Mouse (Mus musculus) neural tube, embryonic 13.5 days (tissue): Measurements from ENCODE around the gene Tcerg1l. TPM values are rescaled to one million over a fixed set of nuclear protein-coding genes. Genes with fewer than 3 reads are reported as not detected.

ENCODE experiments used
- ATAC-seq: fragments of 200-750 bp; cut with Nextera tagmentation; 2 replicates; pipeline ENCODE4 v1.8.0; 2017; ENCODE audit warnings: low read depth, mild to moderate bottlenecking, moderate TSS enrichment, moderate library complexity
- H3K27ac ChIP-seq: fragments of 300-500 bp; sonication (generic); replicated peaks from 2 replicates; pipeline ENCODE4 v1.5.1; 2015; ENCODE audit warnings: moderate library complexity, mild to moderate bottlenecking, inconsistent platforms
- H3K27me3 ChIP-seq: fragments of 300-500 bp; sonication (generic); 2 replicates; pipeline ENCODE4 v1.6.1; 2015; ENCODE audit warnings: mild to moderate bottlenecking, inconsistent platforms
- H3K36me3 ChIP-seq: fragments of 300-500 bp; sonication (generic); 2 replicates; pipeline ENCODE4 v1.6.1; 2015; ENCODE audit warnings: mild to moderate bottlenecking, inconsistent platforms
- H3K4me1 ChIP-seq: fragments of 300-500 bp; sonication (generic); replicated peaks from 2 replicates; pipeline ENCODE4 v1.6.1; 2015; ENCODE audit warnings: inconsistent platforms
- H3K4me2 ChIP-seq: fragments of 300-500 bp; sonication (generic); 2 replicates; pipeline ENCODE4 v1.6.1; 2015; ENCODE audit warnings: inconsistent platforms, mild to moderate bottlenecking, moderate library complexity
- H3K4me3 ChIP-seq: fragments of 300-500 bp; sonication (generic); 2 replicates; pipeline ENCODE4 v1.5.1; 2015; ENCODE audit warnings: mild to moderate bottlenecking, inconsistent platforms
- H3K9ac ChIP-seq: fragments of 300-500 bp; sonication (generic); 2 replicates; pipeline ENCODE4 v1.6.1; 2015; ENCODE audit warnings: moderate library complexity, mild to moderate bottlenecking, inconsistent platforms
- H3K9me3 ChIP-seq: fragments of 300-500 bp; sonication (generic); 2 replicates; pipeline ENCODE4 v1.6.1; 2016; ENCODE audit warnings: inconsistent platforms
- whole genome bisulfite sequencing: fragments of 180-500 bp; shearing (Covaris S2); methylation state at CpG from one replicate; pipeline ENCODE4 v1.1.7; 2015; 5-methylcytosine and 5-hydroxymethylcytosine counted together
- polyA plus RNA-seq: library from polyadenylated mRNA; unstranded; fragments of >200 nt; fragmentation: Nextera tagmentation; extraction: Ambion mirVana; gene quantifications from 2 replicates; pipeline ENCODE4 v1.2.1, GENCODE M21; 2015

The Tcerg1l gene
- polyA plus RNA-seq, 1 experiment from 2014 or later: 29.4 TPM

DNA sequence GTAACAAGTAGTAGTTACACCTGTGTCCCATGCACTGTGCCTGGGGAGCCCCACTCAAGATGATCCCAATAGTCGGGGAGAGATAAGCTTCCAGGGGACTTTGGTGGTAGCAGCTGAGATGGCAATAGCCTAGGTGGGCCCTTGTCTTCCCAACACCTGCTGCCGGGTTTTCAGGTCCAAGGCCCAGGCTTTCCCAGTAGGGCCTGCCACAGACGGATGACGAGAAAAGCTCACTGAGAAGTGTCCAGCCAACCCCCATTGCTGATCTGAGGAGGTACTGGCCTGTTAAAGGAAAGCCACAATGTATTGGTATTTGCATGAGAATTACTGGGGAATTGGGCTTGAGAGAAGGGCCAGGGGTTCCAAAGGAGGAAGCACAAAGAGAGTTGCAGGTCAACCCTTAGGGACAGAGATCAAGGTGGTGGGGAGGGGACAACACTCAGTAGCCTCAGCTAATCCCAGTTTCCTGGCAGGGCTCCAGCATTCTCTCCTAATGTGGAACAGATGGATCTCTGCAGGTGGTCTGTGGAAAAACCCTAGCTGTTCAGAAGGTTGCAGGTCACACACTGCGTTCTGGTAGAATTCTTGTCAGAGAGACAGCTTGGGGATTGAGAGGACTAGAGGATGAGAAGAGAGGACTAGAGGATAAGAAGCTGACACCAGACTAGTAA lies 129.4 kb downstream of the Tcerg1l start:
- Histone ChIP-seq H3K9ac (no peak overlapping the region), H3K27me3 (no peaks in the 10 kb centered on the region), H3K4me1 (peaks cover 32% of the 10 kb centered on the region), H3K4me2 (no peak overlapping the region), H3K36me3 (no peaks in the 10 kb centered on the region), H3K27ac (no peak overlapping the region), H3K9me3 (no peaks in the 10 kb centered on the region), H3K4me3 (no peak overlapping the region)
- no peak for ATAC-seq
- 63% methylated on average over 5 of the region's 5 CpGs for WGBS

- no peak overlapping the region for H3K4me2 ChIP-seq
- no peak for ATAC-seq
- no peak overlapping the region for H3K9ac ChIP-seq
- H3K27me3 ChIP-seq: no peaks in the 10 kb centered on the region
- 75% methylated on average over 5 of the region's 5 CpGs for WGBS
- H3K4me1 ChIP-seq: peaks cover 6% of the 10 kb centered on the region; the same call in 1 of the 2 replicates
- no peaks in the 10 kb centered on the region for H3K36me3 ChIP-seq
- no peak overlapping the region for H3K4me3 ChIP-seq
- H3K9me3 ChIP-seq: no peaks in the 10 kb centered on the region
- H3K27ac ChIP-seq: no peak overlapping the region
Measured at GRCm38 (mm10) chr7:138248612-138249011, 148.9 kb downstream of the Tcerg1l start.

DNA sequence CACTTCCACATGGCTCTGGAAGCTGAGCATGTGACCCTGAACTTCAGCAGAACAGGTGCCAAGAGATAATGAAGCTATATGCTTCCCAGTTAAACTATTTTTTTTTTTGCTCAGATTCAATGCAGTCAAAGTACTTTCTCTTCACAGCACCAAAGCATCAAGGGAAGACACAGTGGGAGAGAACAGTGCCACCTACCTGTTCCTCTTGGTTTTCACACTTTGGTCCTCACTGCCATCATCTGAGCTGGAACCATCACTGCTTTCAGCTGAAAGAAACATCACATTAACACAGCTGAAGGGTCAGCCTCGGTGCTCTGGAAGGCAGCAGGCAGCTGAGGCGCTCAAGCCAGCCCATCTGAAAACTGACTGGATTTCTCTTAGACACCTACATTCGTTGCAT lies 149.4 kb downstream of the Tcerg1l start:
- H3K9ac ChIP-seq: no peak overlapping the region
- H3K4me1 ChIP-seq: peaks cover 6% of the 10 kb centered on the region; the same call in 1 of the 2 replicates
- no peaks in the 10 kb centered on the region for H3K9me3 ChIP-seq
- H3K4me2 ChIP-seq: no peak overlapping the region
- no peak for ATAC-seq
- no peaks in the 10 kb centered on the region for H3K36me3 ChIP-seq
- 73% methylated on average over 3 of the region's 3 CpGs for WGBS
- no peak overlapping the region for H3K27ac ChIP-seq
- no peak overlapping the region for H3K4me3 ChIP-seq
- H3K27me3 ChIP-seq: no peaks in the 10 kb centered on the region

DNA sequence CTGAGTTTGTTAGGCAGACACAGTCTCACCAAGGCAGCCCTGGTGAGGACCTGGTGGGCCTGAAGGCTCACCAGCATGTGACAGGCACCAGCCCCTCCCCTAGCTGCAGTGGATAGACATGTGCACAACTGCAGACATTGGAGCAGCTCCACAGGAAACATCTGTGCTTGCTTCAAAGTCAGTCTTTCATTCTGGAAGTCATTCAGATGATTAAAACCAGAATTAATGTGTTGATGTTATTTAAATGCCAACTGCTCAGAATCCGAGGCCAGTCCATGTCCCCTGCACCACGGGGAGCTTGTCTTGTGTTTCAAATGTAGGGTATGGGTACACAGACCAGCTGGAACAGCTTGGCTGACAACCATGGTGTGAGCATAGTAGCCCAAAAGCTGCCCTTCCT lies 150.8 kb downstream of the Tcerg1l start:
- Histone ChIP-seq H3K27me3 (no peaks in the 10 kb centered on the region), H3K9ac (no peak overlapping the region), H3K4me2 (no peak overlapping the region), H3K27ac (no peak overlapping the region), H3K4me1 (peaks cover 6% of the 10 kb centered on the region; the same call in 1 of the 2 replicates), H3K4me3 (no peak overlapping the region), H3K36me3 (no peaks in the 10 kb centered on the region), H3K9me3 (no peaks in the 10 kb centered on the region)
- ATAC-seq: no peak
- WGBS: 40% methylated on average over 2 of the region's 2 CpGs

- WGBS: 92% methylated on average over 5 of the region's 5 CpGs
- Histone ChIP-seq H3K36me3 (no peaks in the 10 kb centered on the region), H3K4me3 (no peak overlapping the region), H3K4me1 (0 out of 2 replicates have a peak, but pooled peaks cover 6% of the 10 kb centered on the region), H3K4me2 (no peak overlapping the region), H3K9ac (no peak overlapping the region), H3K9me3 (no peaks in the 10 kb centered on the region), H3K27me3 (no peaks in the 10 kb centered on the region), H3K27ac (no peak overlapping the region)
- no peak for ATAC-seq
Measured at GRCm38 (mm10) chr7:138242229-138242628, 155.3 kb downstream of the Tcerg1l start.

DNA sequence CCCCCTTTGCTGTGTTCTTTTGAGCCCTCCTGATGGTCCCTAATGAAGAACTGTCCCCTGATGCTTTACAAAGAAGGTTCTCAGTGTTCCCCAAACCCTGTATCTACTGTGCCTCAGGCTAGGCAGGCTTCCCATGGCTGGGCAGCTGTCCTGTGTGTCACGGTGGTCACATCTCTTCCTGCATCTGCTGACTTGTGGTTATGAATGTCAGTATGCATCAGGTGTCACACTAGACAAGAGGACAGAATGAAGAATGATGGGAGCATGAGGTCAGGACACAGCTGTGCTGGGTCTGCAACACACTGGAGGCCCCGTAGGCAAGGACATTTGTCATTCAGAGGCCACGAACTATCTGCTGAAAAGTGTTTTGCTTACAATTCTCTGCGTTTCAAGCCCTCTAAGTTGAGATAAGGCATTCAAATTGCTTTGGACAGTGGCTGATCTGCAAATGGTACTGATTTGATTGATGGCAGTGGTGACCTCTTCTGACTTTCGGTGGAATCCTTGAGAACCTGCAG lies 159.8 kb downstream of the Tcerg1l start:
- Histone ChIP-seq H3K36me3 (no peaks in the 10 kb centered on the region), H3K27me3 (no peaks in the 10 kb centered on the region), H3K4me3 (no peak overlapping the region), H3K27ac (no peak overlapping the region), H3K4me1 (no peaks in the 10 kb centered on the region), H3K9me3 (no peaks in the 10 kb centered on the region), H3K9ac (no peak overlapping the region), H3K4me2 (no peak overlapping the region)
- no peak for ATAC-seq
- 47% methylated on average over 5 of the region's 5 CpGs for WGBS

DNA sequence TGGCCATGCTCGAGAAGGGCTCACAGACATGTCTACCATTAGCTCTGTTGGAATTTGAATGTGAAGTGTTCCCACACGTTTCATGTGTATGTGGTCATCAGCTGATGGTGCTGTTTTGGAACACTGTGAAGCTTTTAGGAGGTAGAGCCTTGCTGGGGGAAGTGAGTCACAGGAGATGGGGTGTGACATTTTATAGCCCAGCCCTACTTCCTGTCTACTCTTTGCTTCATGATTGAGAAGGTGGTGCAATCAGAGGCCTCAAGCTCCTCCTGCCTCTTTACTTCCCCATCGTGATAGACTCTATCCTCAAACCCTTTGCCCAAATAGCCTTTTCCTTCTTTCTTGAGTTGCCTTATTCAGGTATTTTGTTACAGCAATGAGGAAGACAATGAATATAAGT lies 173.3 kb downstream of the Tcerg1l start:
- whole genome bisulfite sequencing: 80% methylated on average over 3 of the region's 3 CpGs
- Histone ChIP-seq H3K4me2 (no peak overlapping the region), H3K9ac (no peak overlapping the region)

GRCm38 (mm10) chr7:138222951-138223350 lies 174.6 kb downstream of the Tcerg1l start:
- no peaks in the 10 kb centered on the region for H3K9me3 ChIP-seq
- H3K36me3 ChIP-seq: no peaks in the 10 kb centered on the region
- WGBS: 64% methylated on average over 4 of the region's 4 CpGs
- H3K9ac ChIP-seq: no peak overlapping the region
- no peak overlapping the region for H3K27ac ChIP-seq
- peaks cover 15% of the 10 kb centered on the region for H3K4me1 ChIP-seq
- H3K27me3 ChIP-seq: no peaks in the 10 kb centered on the region
- no peak for ATAC-seq
- no peak overlapping the region for H3K4me3 ChIP-seq
- no peak overlapping the region for H3K4me2 ChIP-seq

More for the DNA sequence above, 173.3 kb downstream of the Tcerg1l start:
- H3K4me1 ChIP-seq: peaks cover 19% of the 10 kb centered on the region
- H3K36me3 ChIP-seq: no peaks in the 10 kb centered on the region
- no peak overlapping the region for H3K27ac ChIP-seq
- no peak overlapping the region for H3K4me3 ChIP-seq
- no peak for ATAC-seq
- H3K9me3 ChIP-seq: no peaks in the 10 kb centered on the region
- no peaks in the 10 kb centered on the region for H3K27me3 ChIP-seq

- 79% methylated on average over 6 of the region's 6 CpGs for WGBS
- Histone ChIP-seq H3K36me3 (no peaks in the 10 kb centered on the region), H3K9ac (no peak overlapping the region), H3K9me3 (no peaks in the 10 kb centered on the region), H3K4me2 (no peak overlapping the region), H3K4me1 (peaks cover 17% of the 10 kb centered on the region), H3K27me3 (no peaks in the 10 kb centered on the region; the same call in 1 of the 2 replicates), H3K4me3 (no peak overlapping the region), H3K27ac (no peak overlapping the region)
- ATAC-seq: no peak
Measured at GRCm38 (mm10) chr7:138217556-138218098, 179.9 kb downstream of the Tcerg1l start.

- no peak for ATAC-seq
- Histone ChIP-seq H3K36me3 (no peaks in the 10 kb centered on the region), H3K27me3 (no peaks in the 10 kb centered on the region; the same call in 1 of the 2 replicates), H3K4me2 (no peak overlapping the region), H3K9ac (no peak overlapping the region), H3K27ac (peak overlapping the region; percentile 49), H3K4me1 (peaks cover 26% of the 10 kb centered on the region), H3K9me3 (no peaks in the 10 kb centered on the region), H3K4me3 (no peak overlapping the region)
- 31% methylated on average over 15 of the region's 15 CpGs for WGBS
Measured at GRCm38 (mm10) chr7:138215177-138215830, 182.2 kb downstream of the Tcerg1l start.

- 66% methylated on average over 9 of the region's 9 CpGs for WGBS
- H3K27ac ChIP-seq: no peak overlapping the region
- no peak overlapping the region for H3K9ac ChIP-seq
Measured at GRCm38 (mm10) chr7:138214710-138215109, 182.8 kb downstream of the Tcerg1l start.

GRCm38 (mm10) chr7:138209769-138210168 lies 187.8 kb downstream of the Tcerg1l start:
- Histone ChIP-seq H3K36me3 (no peaks in the 10 kb centered on the region), H3K27ac (peak overlapping the region; percentile 52; the same call in 1 of the 2 replicates), H3K27me3 (no peaks in the 10 kb centered on the region), H3K4me3 (no peak overlapping the region), H3K9ac (no peak overlapping the region), H3K9me3 (no peaks in the 10 kb centered on the region), H3K4me1 (peaks cover 25% of the 10 kb centered on the region), H3K4me2 (no peak overlapping the region)
- 82% methylated on average over 5 of the region's 5 CpGs for WGBS
- no peak for ATAC-seq

More at GRCm38 (mm10) chr7:138214710-138215109, 182.8 kb downstream of the Tcerg1l start:
- ATAC-seq: no peak
- Histone ChIP-seq H3K4me1 (peaks cover 32% of the 10 kb centered on the region), H3K4me2 (no peak overlapping the region), H3K36me3 (no peaks in the 10 kb centered on the region), H3K9me3 (no peaks in the 10 kb centered on the region), H3K27me3 (no peaks in the 10 kb centered on the region; the same call in 1 of the 2 replicates), H3K4me3 (no peak overlapping the region)
